Mouse (Mus musculus) cortical plate, adult 2 months (tissue): ENCODE results near the gene Stk25. TPM values are rescaled to one million over a fixed set of nuclear protein-coding genes. Genes with fewer than 3 reads are reported as not detected.

ENCODE experiments used
- H3K27ac ChIP-seq: fragments of 200-500 bp; 2 replicates; pipeline ENCODE4 v1.5.1; 2012; ENCODE audit warnings: low read length, control low read depth, inconsistent platforms; ENCODE audit not compliant: insufficient read depth
- H3K4me1 ChIP-seq: fragments of 200-500 bp; 2 replicates; pipeline ENCODE4 v1.6.1; 2011; ENCODE audit warnings: low read length; ENCODE audit not compliant: control insufficient read depth, insufficient read depth
- H3K4me3 ChIP-seq: fragments of 200-500 bp; 2 replicates; pipeline ENCODE4 v1.5.1; 2011; ENCODE audit warnings: mild to moderate bottlenecking, low read length, control low read depth; ENCODE audit not compliant: insufficient read depth
- CTCF ChIP-seq: fragments of 200-500 bp; IDR thresholded peaks from 2 replicates; pipeline ENCODE4 v1.5.1; 2011; ENCODE audit warnings: mild to moderate bottlenecking, control low read depth, low read length; ENCODE audit not compliant: insufficient read depth; ENCODE audit errors: extremely low read depth
- POLR2A ChIP-seq: fragments of 200-500 bp; IDR thresholded peaks from 2 replicates; pipeline ENCODE4 v1.6.1; 2011; ENCODE audit warnings: mild to moderate bottlenecking, low read length, control low read depth; ENCODE audit not compliant: insufficient read depth; ENCODE audit errors: extremely low read depth
- polyA plus RNA-seq: library from polyadenylated mRNA; depleted of rRNA; stranded (reverse); fragments of >200 nt; gene quantifications from 2 replicates; pipeline ENCODE4 v1.2.3, GENCODE M21; 2012

Stk25 gene
- polyA plus RNA-seq, 1 experiment, result 404 TPM

- no peaks in the 10 kb centered on the region for H3K4me1 ChIP-seq
- H3K27ac ChIP-seq, result no peak overlapping the region
- TF ChIP-seq CTCF (no peak), POLR2A (no peak)
- H3K4me3 ChIP-seq, result no peak overlapping the region
Measured at GRCm38 (mm10) chr1:93609762-93610161, 48.7 kb downstream of the Stk25 start.

GRCm38 (mm10) chr1:93608696-93609245 is 49.7 kb downstream of the Stk25 start:
- TF ChIP-seq POLR2A, result no peak
- no peak overlapping the region for H3K27ac ChIP-seq
- H3K4me3 ChIP-seq, result no peak overlapping the region
- no peaks in the 10 kb centered on the region for H3K4me1 ChIP-seq

- Histone ChIP-seq H3K4me3 (no peak overlapping the region), H3K27ac (no peak overlapping the region), H3K4me1 (no peaks in the 10 kb centered on the region)
- no peak for TF ChIP-seq CTCF
- no peak for TF ChIP-seq POLR2A
Measured at GRCm38 (mm10) chr1:93607090-93608083, 51.1 kb downstream of the Stk25 start.

- TF ChIP-seq CTCF (no peak), POLR2A (no peak)
- H3K4me1 ChIP-seq, result no peaks in the 10 kb centered on the region
- H3K27ac ChIP-seq, result no peak overlapping the region
- no peak overlapping the region for H3K4me3 ChIP-seq
Measured at GRCm38 (mm10) chr1:93603921-93604320, 54.5 kb downstream of the Stk25 start.

GRCm38 (mm10) chr1:93602911-93603310 is 55.5 kb downstream of the Stk25 start:
- no peaks in the 10 kb centered on the region for H3K4me1 ChIP-seq
- TF ChIP-seq CTCF, result no peak
- TF ChIP-seq POLR2A, result no peak

GRCm38 (mm10) chr1:93595916-93596315 is 62.5 kb downstream of the Stk25 start:
- H3K4me1 ChIP-seq, result no peaks in the 10 kb centered on the region
- H3K4me3 ChIP-seq, result no peak overlapping the region
- H3K27ac ChIP-seq, result no peak overlapping the region
- TF ChIP-seq POLR2A (no peak), CTCF (no peak)

More at GRCm38 (mm10) chr1:93602911-93603310, 55.5 kb downstream of the Stk25 start:
- Histone ChIP-seq H3K27ac (no peak overlapping the region), H3K4me3 (no peak overlapping the region)

- TF ChIP-seq CTCF (no peak), POLR2A (no peak)
- H3K4me3 ChIP-seq, result no peak overlapping the region
Measured at GRCm38 (mm10) chr1:93593960-93594359, 64.5 kb downstream of the Stk25 start.

GRCm38 (mm10) chr1:93588346-93588745 is 70.1 kb downstream of the Stk25 start:
- Histone ChIP-seq H3K27ac (no peak overlapping the region), H3K4me3 (no peak overlapping the region), H3K4me1 (no peaks in the 10 kb centered on the region)
- TF ChIP-seq CTCF (no peak), POLR2A (no peak)

More at GRCm38 (mm10) chr1:93593960-93594359, 64.5 kb downstream of the Stk25 start:
- Histone ChIP-seq H3K27ac (no peak overlapping the region), H3K4me1 (no peaks in the 10 kb centered on the region)

- TF ChIP-seq CTCF, result no peak
- no peak for TF ChIP-seq POLR2A
- no peak overlapping the region for H3K27ac ChIP-seq
- peaks cover 4% of the 10 kb centered on the region for H3K4me1 ChIP-seq
- no peak overlapping the region for H3K4me3 ChIP-seq
Measured at GRCm38 (mm10) chr1:93581545-93581944, 76.9 kb downstream of the Stk25 start.

GRCm38 (mm10) chr1:93577861-93578260 is 80.6 kb downstream of the Stk25 start:
- H3K4me3 ChIP-seq, result no peak overlapping the region
- peaks cover 4% of the 10 kb centered on the region for H3K4me1 ChIP-seq
- peak overlapping the region; percentile 41; the same call in 1 of the 2 replicates for H3K27ac ChIP-seq
- TF ChIP-seq CTCF (no peak), POLR2A (no peak)
